Mouse (Mus musculus) lung, postnatal 0 days (tissue): ENCODE measurements at regions not wholly inside any gene's neighbourhood (a gene's known extent, or its start where the extent isn't known, plus 50 kb on each side); places are given as distances from the start of the nearest gene placed in this dataset.

Experiments
- CTCF ChIP-seq: IDR thresholded peaks from 2 replicates; pipeline ENCODE4 v1.5.1; 2016; ENCODE audit warnings: antibody characterized with exemption, mild to moderate bottlenecking
- EP300 ChIP-seq: IDR thresholded peaks from 2 replicates; pipeline ENCODE4 v1.6.1; 2016; ENCODE audit warnings: antibody characterized with exemption, mild to moderate bottlenecking, control low read depth

- TF ChIP-seq CTCF: no peak
- TF ChIP-seq EP300: no peak
Observed at GRCm38 (mm10) chr15:25489804-25490203, 76.2 kb upstream of the Basp1 start.
